ENCODE assay signal across 23 mouse cellular contexts in the genomic region with DNA sequence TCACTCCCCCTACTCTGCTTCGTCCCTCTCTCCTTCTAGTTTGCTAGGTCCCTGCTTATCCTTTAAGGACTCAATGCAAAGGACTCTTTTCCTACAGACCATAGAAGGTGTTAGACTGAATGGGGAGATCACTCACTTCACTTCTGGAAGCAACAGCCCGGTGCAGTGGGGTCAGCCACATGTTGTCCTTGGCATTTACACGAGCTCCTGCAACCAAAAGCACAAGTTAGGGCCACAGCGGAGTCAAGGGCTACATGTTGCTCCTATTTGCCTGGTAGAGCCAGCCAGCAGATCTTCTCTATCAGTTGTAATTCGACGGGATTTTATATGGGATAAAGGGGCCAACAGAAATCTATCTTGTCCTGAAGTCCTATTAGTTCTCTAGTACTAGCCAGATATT.
DNase-seq lines count a peak whose midpoint lies in the region.
"Had no signal": no experiment of that assay in that cellular context is flagged by ENCODE, and none has a peak within 500 bp of the region (broad histone marks: within the 10 kb centered on the region; RNA-seq: fewer than 3 reads in every experiment).

No protein-coding gene starts in this region.

- no peak overlapping the region for H3K27ac ChIP-seq in midbrain, embryonic 10.5 days (replicated peaks)
- H3K27ac ChIP-seq: embryonic facial prominence, embryonic 13.5 days; embryonic facial prominence, embryonic 15.5 days; forebrain, embryonic 10.5 days; forebrain, embryonic 12.5 days had no signal

- no peaks in the 10 kb centered on the region for H3K36me3 ChIP-seq in midbrain, embryonic 10.5 days
- H3K36me3 ChIP-seq: embryonic facial prominence, embryonic 13.5 days; embryonic facial prominence, embryonic 15.5 days; forebrain, embryonic 10.5 days; forebrain, embryonic 12.5 days; G1E had no signal

- no peaks in the 10 kb centered on the region for H3K27me3 ChIP-seq in midbrain, embryonic 10.5 days (ENCODE audit: low read depth, poor library complexity, severe bottlenecking)
- H3K27me3 ChIP-seq: CH12.LX; embryonic facial prominence, embryonic 13.5 days; embryonic facial prominence, embryonic 15.5 days; forebrain, embryonic 12.5 days; Patski had no signal

- H3K4me1 ChIP-seq in midbrain, embryonic 10.5 days: no peaks in the 10 kb centered on the region
- H3K4me1 ChIP-seq: embryonic facial prominence, embryonic 13.5 days; embryonic facial prominence, embryonic 15.5 days; forebrain, embryonic 12.5 days had no signal

- DNase-seq in adrenal gland, adult (ENCODE audit: inconsistent age in 2 of 2, low spot score in 1 of 2): peak; percentile 67 to 70
- no peak for DNase-seq in adrenal gland, adult 18-20 months (ENCODE audit: low spot score in 2 of 2)
- peak; percentile 36 for DNase-seq in adrenal gland, adult 8-10 months
- no peak for DNase-seq in adrenal gland, postnatal 10 days
- DNase-seq in adrenal gland, postnatal 14 days: peak; percentile 29
- DNase-seq in adrenal gland, postnatal 36 days: peak; percentile 38 to 41
- DNase-seq in midbrain, embryonic 10.5 days (ENCODE audit: low spot score): no peak
- DNase-seq: B cell, adult 2 months; cerebellum, adult 11 months; cerebellum, adult 18-20 months; cerebellum, adult 8-10 months; cerebellum, adult 9-11 months; cerebellum, postnatal 14 days; cerebellum, postnatal 36 days; embryo, embryonic 11 days had no signal

- H3K9me3 ChIP-seq in midbrain, embryonic 10.5 days (replicated peaks): no peaks in the 10 kb centered on the region
- H3K9me3 ChIP-seq: embryonic facial prominence, embryonic 13.5 days; embryonic facial prominence, embryonic 15.5 days; forebrain, embryonic 10.5 days; forebrain, embryonic 12.5 days; G1E had no signal

- no peak overlapping the region for H3K4me3 ChIP-seq in midbrain, embryonic 10.5 days
- H3K4me3 ChIP-seq: embryonic facial prominence, embryonic 13.5 days; embryonic facial prominence, embryonic 15.5 days; erythroblast, embryonic 14.5 days; forebrain, embryonic 10.5 days; forebrain, embryonic 12.5 days had no signal

- WGBS in midbrain, embryonic 10.5 days: 88% methylated on average over 6 of the region's 6 CpGs

Comparison
In these comparisons a context has a peak if more than half of its experiments do, and no peak if none do; other contexts are left out.
1. DNase-seq: peak in adrenal gland, adult (2 of 2), adrenal gland, adult 8-10 months (single experiment), adrenal gland, postnatal 14 days (single experiment) and adrenal gland, postnatal 36 days (2 of 2); none in adrenal gland, adult 18-20 months (0 of 2), adrenal gland, postnatal 10 days (single experiment) and midbrain, embryonic 10.5 days (single experiment).